Mouse (Mus musculus): ENCODE measurements at regions not wholly inside any gene's neighbourhood (a gene's known extent, or its start where the extent isn't known, plus 50 kb on each side); places are given as distances from the start of the nearest gene placed in this dataset.

DNA sequence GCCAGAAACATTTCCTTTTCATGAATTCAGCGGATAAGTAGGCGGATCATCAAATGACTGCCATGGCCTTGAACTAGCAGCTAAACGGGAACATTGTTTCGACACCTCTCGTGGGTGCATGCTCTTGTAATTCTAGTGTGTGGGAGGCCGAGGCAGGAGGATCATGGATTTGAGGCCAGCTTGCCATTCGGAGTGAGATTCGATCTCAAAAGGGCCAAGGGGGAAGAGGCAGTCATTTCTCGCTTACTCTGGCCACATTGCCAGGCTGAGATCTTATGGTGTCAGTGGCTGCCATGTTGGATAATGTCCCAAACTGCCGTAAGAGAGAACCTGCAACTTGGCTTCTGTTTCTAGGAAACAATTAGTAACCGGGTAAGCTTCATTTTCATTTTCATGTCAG, 327.7 kb downstream of the Med13l start:
- TF ChIP-seq POLR2A (IDR thresholded peaks at IDR 0.05; ENCODE audit: insufficient read depth, low read length) (no peak), EP300 (IDR thresholded peaks at IDR 0.05; ENCODE audit: insufficient read depth, low read depth, low read length) (no peak), CTCF (IDR thresholded peaks at IDR 0.05; ENCODE audit: low read depth, low read length) (no peak)

Measured in ES-Bruce4 (cell line).